Mouse (Mus musculus) CD4-positive, CD25-positive, alpha-beta regulatory T cell, adult 2 months (primary cell): ENCODE data around the gene Fam43a.

ENCODE experiments used
- DNase-seq: peaks from one replicate; pipeline ENCODE4 v3.0.0-alpha.2; 2012; ENCODE audit warnings: low read depth, low spot score

The Fam43a gene

DNA sequence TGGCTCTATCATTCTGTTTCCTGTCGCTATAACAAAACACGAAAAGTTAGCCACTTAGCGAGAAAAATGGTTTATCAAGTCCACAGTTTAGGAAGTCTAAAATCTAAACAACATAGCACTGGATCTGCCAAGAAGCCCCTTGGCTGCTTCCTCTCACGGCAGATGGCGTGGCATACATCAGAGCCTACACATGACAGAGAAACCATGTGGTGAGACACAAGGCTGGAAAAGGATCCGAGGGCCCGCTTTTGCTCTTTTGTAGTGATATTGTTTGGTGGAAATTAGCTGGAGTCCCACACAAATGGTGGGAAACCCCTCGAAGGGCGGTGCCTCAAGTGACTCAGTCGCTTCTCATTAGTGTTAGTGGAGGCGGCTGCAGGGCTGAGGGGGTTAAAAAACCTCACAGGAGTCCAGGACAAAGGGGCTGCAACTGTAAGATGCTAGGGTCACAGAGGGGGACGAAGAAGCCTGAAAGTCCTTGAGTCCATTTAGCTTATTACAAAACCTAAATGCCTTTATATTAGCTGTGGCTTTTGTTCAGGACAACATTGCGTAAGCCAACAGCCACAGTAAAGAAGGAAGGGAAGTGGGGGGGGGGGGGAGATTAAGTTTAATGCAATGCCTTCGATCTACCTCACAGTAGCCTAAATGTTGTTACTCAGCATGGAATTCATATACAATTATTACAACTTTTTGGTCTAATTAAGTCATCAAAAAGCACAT lies 3.5 kb upstream of the Fam43a start:
- no peak for DNase-seq

DNA sequence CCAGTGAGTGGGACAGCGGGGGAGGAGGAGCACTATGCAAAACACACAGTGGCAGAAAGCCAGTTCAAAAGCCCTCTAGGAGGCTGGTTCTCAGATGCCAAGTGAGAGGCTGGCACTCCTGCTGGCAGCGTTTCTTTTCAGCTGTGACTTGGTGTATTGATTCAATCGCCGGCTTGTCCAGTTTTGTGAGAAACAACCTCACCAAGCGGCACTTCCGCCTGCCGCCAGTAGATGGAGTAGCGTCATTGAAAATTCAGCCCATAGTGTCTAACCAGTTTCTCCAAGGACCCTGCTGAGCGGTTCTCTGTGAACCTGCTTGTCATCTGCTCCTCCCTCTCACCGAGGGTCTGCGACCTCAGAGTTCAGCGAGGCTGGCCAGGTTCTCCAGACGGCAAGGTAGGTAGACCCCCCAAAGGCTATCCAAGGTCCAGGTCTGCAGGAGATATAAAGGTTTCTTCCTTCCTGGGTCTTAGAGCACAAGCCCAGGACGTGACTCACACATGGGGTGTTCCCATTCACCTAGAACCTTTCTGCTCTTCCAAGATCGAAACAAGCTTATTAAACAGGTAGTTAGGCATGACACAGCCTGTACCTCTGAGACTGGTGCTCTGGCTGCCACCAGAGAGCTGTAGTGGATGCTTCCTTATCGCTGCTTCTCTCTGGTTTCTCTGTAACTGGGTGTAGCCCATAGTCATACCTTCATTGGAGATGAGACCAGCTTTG lies 2.4 kb upstream of the Fam43a start:
- peak; percentile 90 for DNase-seq

DNA sequence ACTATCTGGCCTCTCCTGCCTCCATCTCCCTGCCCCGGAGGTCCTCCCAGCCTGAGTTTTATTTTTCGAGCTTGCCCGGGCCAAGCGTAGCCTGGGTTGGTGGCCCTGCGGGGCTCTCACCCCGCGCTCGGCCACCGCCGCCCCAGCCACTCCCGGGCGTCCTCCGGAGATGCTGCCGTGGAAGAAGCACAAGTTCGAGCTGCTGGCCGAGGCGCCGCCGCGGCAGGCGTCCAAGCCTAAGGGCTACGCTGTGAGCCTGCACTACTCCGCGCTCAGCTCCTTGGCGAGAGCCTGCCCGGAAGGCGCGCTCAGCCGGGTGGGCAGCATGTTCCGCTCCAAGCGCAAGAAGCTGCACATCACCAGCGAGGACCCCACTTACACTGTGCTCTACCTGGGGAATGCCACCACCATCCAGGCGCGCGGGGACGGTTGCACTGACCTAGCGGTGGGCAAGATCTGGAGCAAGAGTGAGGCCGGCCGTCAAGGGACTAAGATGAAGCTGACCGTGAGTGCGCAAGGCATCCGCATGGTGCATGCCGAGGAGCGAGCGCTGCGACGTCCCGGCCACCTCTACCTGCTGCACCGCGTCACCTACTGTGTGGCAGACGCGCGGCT lies 1.0 kb downstream of the Fam43a start:
- DNase-seq, result peak; percentile 42

DNA sequence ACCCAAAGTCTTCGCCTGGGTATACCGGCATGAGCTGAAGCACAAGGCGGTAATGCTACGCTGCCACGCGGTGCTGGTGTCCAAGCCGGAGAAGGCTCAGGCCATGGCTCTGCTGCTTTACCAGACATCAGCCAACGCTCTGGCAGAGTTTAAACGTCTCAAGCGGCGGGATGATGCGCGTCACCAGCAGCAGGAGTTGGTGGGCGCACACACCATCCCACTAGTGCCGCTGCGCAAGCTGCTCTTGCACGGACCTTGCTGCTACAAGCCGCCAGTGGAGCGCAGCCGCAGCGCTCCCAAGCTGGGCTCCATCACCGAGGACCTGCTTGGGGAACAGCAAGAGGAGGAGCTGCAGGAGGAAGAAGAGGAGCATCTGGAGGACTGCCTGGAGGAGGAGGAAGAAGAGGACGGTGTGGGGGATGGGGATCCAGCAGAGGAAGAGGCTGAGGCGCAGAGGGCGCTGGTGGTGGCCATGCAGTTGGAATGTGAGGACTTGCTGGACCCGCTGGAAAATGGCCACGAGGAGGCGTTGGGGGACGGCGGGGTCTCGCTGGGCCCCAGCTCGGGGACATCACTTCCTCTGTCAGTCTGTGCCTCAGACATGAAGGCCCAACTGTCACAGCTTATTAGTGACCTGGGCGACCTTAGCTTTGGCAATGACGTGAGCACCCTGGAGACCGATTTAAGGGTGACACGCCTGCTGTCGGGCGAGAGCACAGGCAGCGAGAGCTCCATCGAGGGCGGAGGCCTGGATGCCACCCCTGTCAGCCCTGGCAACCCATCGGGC lies 1.7 kb downstream of the Fam43a start:
- DNase-seq, result peak; percentile 47

DNA sequence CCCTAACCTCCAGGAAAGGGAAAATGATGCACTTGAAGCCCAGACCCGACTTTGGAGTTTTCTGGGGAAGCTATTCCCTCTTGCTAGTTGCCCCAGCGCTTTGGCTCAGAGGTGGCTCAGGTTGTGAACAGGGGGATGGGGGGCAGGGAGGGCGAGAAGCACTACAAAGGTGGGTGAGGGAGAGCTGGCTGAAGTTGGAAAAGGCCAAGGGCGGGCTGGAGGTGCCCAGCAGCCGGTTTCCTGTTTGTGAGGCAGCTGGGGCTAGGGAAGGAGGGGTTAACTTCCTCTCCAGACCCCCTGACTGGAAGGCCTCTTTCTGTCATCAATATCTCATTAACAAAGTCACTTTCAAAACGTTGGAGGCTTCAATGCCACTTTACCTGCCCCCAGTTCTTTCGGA lies 2.4 kb downstream of the Fam43a start:
- DNase-seq, result no peak

DNA sequence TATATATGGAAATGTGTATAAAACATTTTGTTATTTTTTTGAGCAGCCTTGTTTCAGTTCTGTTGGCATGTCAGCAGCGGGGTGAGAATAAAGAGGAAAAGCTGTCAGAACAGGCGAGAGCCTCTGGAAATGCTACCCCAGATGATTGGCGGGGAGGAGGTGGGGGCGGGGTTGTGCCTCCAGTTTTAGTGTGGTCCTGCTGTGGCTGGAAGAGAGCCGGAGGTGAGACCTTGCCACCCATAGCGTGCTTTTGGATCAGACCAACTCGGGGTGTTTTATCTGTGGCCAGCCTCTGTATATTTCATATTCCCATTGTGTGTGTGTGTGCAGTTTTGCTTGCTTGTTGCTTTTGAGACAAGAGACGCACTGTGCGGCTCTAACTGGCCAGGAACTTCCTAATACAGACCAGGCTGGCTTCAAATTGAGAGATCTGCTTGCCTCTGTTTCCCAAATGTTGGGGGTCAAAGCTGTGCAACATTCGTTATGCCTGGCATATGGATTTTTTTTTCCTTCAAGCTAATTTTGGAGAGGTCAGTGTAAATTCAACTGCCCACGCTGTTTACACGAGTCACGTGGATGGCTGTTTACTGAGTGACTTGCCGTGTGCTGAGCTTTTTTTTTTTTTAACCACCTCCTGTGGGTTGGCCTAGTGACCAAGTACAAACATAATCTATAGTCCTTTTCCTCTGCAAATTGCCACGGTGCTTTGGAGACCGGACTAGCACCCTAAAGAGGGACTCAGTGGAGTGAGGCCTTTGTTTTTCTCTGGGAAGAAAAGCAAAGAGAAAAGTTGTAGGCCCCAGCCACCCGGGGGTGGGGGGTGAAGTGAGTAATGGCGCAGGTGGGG lies 3.4 kb downstream of the Fam43a start:
- DNase-seq, result no peak

DNA sequence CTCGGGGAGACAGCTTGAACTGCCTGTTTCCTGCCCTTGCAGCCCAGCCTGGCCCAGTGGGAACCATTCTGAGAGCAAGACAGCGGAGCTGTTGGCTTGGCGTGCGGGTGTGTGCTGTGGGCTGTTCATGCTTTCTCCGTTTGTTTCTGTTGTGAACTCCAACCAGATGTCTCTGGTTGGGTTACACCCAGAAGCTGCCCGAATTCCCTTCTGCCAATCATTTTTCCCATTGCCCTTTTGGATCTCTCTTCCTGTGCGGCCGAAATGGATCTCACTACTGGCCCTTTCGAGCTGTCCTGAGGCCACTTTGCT lies 4.0 kb downstream of the Fam43a start:
- DNase-seq, result no peak

DNA sequence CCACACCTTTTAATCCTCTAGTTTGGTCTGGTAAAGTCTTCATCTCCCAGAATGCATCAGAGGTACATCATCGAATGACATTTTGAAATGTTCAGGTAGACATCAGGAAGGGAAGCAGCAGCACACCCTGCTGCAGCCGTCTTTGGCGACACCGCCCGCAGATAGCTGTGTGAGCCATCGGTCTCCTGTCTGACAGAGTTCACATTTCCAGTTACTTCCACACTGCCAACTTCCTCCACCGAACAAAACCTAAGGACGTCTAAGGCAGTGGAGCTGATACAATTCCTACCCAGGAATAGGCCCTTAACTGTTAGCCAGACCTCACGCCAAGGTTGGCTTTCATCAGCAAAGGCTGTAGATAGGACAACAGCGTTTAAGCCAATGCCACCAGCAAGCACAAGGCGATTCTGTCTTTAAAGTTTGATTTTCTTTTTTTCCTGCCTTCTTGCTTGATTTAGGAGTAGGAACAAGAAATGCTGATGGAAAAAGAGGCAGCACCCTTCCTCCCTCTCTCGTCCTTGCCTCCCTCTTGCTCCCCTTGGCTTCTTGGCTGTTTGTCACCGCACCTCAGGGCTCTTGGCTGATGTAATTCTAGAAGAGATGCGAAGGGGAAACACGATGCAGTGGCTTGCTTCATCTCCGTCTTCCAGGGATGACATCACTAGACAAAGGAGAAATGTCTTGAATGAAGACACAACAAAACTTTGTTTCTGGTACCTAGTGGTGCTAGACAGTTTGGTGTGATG lies 4.7 kb downstream of the Fam43a start:
- DNase-seq, result no peak

DNA sequence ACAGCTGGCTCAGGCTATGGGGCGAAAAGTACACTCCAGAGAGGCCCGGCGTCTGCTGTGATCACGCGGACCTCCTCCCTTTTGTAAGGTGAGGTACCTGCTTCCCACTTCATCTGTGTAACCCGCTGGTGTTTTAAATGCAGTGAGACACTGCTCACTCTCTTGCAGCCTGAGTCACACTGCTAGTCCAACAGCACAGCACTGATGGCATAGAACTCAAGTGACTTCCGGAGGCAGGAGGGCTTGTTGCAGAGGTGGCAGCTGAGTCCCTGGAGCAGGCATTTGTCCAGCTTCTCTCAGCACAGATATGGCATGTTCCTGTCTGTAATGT lies 5.2 kb downstream of the Fam43a start:
- no peak for DNase-seq

DNA sequence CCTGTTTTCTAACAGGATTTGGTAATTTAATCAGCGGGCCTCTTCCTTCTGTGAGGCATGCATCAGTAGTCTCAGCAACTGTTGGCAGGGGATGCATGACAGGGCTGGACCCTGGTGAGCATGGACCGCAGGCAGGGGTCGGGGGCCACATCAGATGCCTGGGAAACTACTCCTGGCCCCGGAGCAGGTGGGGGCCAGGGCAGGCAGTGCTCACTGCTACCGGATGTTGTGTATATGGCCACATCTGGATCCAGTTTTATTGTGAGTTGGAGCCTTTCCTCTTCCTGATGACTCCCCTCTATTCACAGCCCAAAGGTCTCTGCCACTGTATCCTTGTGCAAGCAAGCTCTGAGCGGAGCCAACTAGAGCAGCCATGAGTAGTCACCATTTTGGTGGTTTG lies 6.0 kb downstream of the Fam43a start:
- no peak for DNase-seq

DNA sequence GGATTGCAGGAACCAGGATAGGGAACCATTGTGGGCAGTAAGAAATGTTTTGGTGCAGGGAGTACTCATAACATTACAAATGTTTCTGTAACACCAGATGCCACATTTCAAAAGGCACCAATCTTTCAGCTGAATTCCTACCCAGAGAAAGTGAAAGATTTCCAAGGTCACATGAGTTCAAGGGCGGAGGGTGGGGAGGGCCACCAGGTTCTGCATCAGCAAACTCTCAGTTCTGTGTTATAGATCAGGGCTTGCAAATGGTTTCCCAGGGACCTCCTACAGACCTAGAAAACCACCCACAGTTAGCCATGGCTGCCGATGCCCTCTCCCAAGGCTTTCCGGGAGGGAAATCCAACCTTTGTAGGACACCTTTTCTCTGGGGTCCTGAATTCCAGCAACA lies 8.3 kb downstream of the Fam43a start:
- DNase-seq, result no peak

DNA sequence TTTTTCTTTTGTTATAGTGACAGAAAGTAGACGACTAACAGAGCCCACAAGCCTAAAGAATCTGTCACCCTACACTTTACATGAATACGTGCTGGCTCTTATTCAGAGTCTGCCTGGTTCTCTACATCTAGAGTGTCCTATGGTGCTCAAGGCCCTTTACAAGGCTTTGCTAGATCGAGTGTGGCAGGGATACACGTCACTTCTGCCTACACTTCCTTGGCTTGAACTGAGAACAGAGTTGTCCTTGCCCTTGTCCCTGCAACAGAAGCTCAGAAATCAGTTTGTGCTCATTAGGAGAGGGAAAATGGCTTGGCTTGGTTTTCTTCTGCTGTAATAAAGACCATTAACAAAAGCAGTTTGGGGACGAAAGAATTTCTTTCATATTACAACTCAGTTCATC lies 11.8 kb downstream of the Fam43a start:
- no peak for DNase-seq

DNA sequence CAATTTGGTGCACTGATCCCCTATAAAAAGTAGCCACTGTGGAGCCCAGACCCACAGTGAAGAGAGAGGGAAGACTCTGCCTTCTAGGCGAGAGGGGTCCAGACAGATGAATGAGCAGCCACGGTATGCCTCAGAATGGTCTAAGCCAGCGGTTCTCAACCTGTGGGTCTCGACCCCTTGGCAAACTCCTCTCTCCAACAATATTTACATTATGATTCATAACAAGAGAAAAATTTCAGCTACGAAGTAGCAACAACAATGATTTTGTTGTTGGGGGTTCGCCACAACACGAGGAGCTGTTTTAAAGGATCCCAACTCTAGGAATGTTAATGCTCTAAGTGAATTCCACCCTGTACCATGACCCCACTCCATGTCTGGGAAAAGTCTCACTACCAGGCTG lies 13.6 kb downstream of the Fam43a start:
- no peak for DNase-seq

DNA sequence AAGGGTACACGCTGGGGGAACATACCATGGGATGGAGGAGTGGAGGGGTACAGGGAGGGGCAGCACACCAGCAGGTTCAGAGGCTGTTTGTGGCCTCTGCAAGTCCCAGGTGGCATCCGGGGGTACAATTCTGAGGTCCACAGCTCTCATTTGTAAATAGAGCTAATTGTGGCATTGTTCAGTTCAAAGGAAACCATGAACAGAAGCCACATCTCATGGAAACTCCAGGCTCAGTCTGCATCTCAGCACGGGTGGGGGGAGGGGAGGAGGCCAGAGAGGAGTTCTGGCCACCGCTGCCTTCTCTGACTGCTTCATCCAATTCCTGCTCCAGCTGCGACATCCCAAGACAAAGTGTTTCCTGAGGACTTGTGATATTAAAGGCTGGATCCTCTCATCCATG lies 14.6 kb downstream of the Fam43a start:
- DNase-seq, result no peak

DNA sequence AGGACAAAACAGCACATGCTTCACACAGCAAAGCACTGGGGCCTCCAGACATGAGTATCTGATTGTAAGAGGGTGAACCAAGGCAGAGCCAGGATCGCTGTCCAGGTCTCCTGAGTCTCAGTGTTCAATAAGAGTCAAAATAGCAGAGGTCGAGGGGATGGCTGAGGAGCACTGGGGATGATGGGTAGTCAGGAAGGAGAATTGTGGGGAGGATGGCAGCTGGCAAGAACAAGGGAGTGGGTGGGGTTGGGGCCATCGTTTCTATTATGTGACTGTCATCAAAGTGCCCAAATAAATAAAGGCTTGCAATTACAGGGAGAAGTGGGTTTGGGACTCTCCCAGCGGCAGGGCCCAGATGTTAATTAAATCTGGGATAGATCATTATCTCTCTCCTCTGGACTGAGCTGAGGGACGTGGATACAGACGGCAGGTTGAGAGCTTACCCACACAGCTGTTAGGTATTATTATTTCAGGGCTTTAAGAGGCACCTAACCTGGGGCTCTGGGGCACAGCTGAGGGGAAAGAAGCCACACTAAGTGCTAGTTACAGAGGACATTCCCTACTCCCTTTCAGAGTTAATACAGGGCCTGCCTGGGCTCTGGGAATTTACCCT lies 15.3 kb downstream of the Fam43a start:
- no peak for DNase-seq

DNA sequence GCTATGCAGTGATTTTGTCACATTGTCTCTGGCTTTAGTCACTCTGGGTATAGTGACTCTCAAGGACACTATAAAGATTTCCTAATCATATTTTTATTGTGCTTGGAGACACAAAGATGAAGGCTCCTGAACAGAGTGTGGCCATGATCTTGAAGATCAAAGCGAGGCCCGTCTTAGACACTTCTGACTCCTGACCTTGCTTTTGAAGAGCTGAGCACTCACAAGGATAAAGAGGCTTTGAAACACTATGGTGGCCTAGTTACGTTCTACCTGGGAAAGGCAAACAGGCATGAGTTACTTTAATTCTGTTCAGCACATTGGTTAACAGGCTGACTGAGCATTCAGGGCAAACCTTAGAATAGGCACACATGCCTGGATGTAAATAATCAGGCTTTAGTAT lies 16.8 kb downstream of the Fam43a start:
- no peak for DNase-seq

DNA sequence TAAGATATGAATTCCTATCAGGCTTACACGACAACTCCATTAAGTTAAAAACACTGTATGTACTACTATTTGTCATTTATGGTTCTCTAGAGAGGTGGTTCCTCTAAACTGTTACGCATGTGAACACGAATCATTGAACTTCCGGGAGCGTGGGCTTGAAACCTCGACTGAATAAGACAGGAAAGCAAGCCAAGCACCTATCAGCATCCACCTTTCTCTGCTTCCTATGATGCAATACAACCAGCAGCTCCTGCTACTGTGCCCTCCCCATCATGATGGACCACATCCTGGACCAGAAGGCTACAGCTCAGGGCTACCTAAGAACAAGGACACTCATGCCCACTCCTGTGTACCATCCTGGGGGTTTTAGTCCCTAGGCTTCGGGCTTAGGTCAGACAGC lies 24.1 kb downstream of the Fam43a start:
- peak; percentile 40 for DNase-seq

DNA sequence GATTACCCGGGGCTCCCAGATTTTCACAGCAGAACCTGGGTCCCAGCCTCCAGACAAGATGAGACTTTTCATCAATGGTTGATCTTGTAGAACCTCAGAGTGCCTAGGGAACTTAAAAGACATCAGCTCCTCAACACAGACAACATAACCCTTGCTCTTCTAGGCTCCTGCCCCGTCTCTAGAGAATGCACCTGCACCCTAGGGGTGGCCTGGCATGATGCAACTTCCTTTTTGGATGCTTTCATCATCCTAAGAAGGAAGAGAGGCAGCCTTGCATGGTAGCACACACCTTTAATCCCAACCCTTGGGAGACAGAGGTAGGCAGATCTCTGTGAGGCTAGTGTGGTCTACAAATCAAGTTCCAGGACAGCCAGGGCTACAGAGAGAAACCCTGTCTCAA lies 25.1 kb downstream of the Fam43a start:
- no peak for DNase-seq

DNA sequence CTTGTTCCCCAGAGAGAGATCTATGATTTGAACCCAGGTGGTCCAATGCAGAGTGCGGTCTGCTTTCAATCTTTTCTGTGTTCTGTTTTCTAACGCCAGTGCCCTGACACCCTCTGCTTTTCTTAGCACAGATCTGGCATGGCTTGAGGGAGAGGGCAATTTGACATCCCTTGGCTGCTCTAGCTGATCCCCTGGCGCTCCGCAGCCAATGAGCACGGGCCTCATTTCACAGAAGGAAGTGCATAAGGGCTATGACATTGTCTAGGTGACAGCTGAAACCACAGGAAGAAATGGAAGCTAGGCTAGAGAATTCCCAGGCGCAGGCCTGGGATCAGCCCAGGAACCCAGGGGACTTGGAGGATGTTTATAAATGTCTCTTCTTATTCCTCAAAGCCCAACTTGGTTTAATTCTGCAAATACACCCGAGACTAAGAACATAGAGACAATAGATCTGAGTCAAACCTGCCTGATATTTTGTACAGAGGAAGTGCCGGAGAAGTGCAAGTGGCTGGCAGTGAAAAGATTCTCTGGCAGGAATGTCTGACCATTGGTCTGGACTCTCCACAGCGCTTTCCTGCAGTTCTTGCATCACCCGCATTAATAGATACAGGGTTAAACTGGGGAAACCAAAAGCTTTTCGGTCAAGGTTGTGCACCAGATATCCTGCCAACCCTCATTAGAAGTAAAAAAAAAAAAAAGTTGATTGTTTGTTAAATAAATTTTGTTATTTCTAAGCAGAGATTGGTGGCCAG lies 28.2 kb downstream of the Fam43a start:
- DNase-seq, result no peak

DNA sequence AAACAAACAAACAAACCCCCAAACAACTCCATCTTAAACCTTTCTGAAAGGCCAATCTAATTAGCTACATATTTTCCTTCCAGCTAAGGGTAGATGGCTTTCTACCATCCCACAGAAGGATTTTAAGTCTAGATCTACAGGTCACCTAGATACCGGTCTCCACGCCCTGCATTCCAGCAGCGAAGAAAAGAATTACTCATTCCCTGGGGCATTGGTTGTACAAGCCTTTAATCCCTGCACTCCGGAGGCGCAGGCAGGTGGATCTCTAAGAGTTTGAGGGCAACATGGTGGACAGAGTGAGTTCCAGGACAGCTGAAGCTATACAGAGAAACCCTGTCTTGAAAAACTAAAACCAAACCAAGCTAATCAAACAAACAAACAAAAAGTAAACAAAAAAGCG lies 28.9 kb downstream of the Fam43a start:
- DNase-seq, result no peak
